Mouse (Mus musculus): Measurements from ENCODE around the gene Tceanc2. TPM values are rescaled to one million over a fixed set of nuclear protein-coding genes. Genes with fewer than 3 reads are reported as not detected.

Gene Tceanc2
- total RNA-seq, 2 experiments from 2014 or later: 10.9 to 13.0 TPM

GRCm38 (mm10) chr4:107091696-107092095, 87.2 kb downstream of the Tceanc2 start:
- DNase-seq (ENCODE audit: low spot score): no peak

- DNase-seq (ENCODE audit: low spot score): no peak
These were observed 94.1 kb downstream of the Tceanc2 start for GRCm38 (mm10) chr4:107084858-107085257.

GRCm38 (mm10) chr4:107084343-107084742, 94.6 kb downstream of the Tceanc2 start:
- no peak for DNase-seq (ENCODE audit: low spot score)

Other genes starting within 250 kb of the Tceanc2 start
- gene Mrpl37, start 112.2 kb downstream of the Tceanc2 start, total RNA-seq (2021): 10 to 100 TPM; 79.4 to 83.1 TPM
- gene Cyb5rl, start 112.1 kb downstream of the Tceanc2 start, total RNA-seq (2021): 10 to 100 TPM; 15.0 to 18.4 TPM
- gene Cdcp2, start 82.2 kb downstream of the Tceanc2 start, total RNA-seq (2021): not detected
- 10 to 100 TPM; 74.4 to 89.6 TPM for gene Tmem59, start 717 bp downstream of the Tceanc2 start, total RNA-seq (2021)
- gene Ldlrad1, start 30.1 kb upstream of the Tceanc2 start, total RNA-seq (2021): not detected
- 1 to 10 TPM; 7.9 to 9.5 TPM for gene Lrrc42, start 74.4 kb upstream of the Tceanc2 start, total RNA-seq (2021)
- gene Hspb11, start 74.5 kb upstream of the Tceanc2 start, total RNA-seq (2021): 1 to 10 TPM; 9.2 to 9.7 TPM
- gene Dio1, start 128.1 kb upstream of the Tceanc2 start, total RNA-seq (2021): not detected
- 1 to 10 TPM; 8.2 to 9.0 TPM for gene Yipf1, start 135.2 kb upstream of the Tceanc2 start, total RNA-seq (2021)
- gene Ndc1, start 188.7 kb upstream of the Tceanc2 start, total RNA-seq (2021): 1 to 10 TPM; 5.7 to 6.8 TPM